Mouse (Mus musculus) bone marrow macrophage, adult 2 months (primary cell): ENCODE data around the gene Olfr979. TPM values are rescaled to one million over a fixed set of nuclear protein-coding genes. Genes with fewer than 3 reads are reported as not detected.
"Not testable (repeated sequence)": the region's sequence is repeated elsewhere in the genome, so short reads cannot be mapped to it uniquely, and the experiment has no call there.

Experiments used
- H3K27ac ChIP-seq: 2 replicates; pipeline ENCODE4 v1.5.1; 2012; ENCODE audit warnings: low read depth, low read length; ENCODE audit not compliant: insufficient read depth
- H3K4me1 ChIP-seq: 2 replicates; pipeline ENCODE4 v1.6.1; 2012; ENCODE audit warnings: low read length; ENCODE audit not compliant: control insufficient read depth, insufficient read depth
- H3K4me3 ChIP-seq: 2 replicates; pipeline ENCODE4 v1.5.1; 2012; ENCODE audit warnings: mild to moderate bottlenecking, low read length, moderate library complexity; ENCODE audit not compliant: insufficient read depth
- CTCF ChIP-seq: IDR thresholded peaks from 2 replicates; pipeline ENCODE4 v1.5.1; 2012; ENCODE audit warnings: low read depth, mild to moderate bottlenecking, low read length, moderate library complexity
- POLR2A ChIP-seq: IDR thresholded peaks from 2 replicates; pipeline ENCODE4 v1.6.1; 2012; ENCODE audit warnings: mild to moderate bottlenecking, low read depth, low read length, borderline replicate concordance
- polyA plus RNA-seq: library from polyadenylated mRNA; stranded (reverse); fragments of >200 nt; gene quantifications from 2 replicates; pipeline ENCODE4 v1.2.4, GENCODE M21; 2012; ENCODE audit not compliant: missing spikeins, insufficient read depth, insufficient read length

The Olfr979 gene
- not detected in 2 replicates for polyA plus RNA-seq

GRCm38 (mm10) chr9:40003365-40003764, at the start of gene Olfr979:
TSS of gene Olfr979 (minus strand) at chr9:40003465.
- no peak within 1 kb of the TSS for H3K27ac ChIP-seq
- no peak within 1 kb of the TSS for H3K4me3 ChIP-seq
- no peaks in the 10 kb centered on the region for H3K4me1 ChIP-seq
- TF ChIP-seq POLR2A (no peak), CTCF (no peak)

DNA sequence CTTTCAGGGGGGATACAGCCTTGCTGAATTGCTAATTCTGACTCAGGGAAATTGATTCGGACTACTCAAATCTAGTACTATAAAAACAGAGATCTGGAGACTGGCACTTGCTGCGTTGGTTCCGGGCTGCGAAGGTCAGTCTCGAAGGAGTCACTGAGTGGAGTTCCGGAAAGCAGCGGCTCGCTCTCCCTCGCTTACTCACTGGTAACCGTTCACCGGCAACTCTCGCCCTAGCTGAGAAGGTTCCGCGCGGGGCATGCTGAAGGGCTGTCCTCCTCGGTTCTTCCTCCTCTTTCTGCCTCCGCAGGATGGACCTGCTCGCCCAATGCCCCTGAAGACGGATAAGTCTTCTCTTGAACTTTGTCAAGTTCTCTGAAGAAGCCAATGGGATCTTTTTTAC, 46.9 kb upstream of the Olfr979 start:
- Histone ChIP-seq H3K27ac (no peak overlapping the region), H3K4me1 (no peaks in the 10 kb centered on the region), H3K4me3 (no peak overlapping the region)
- TF ChIP-seq CTCF (no peak), POLR2A (no peak)

DNA sequence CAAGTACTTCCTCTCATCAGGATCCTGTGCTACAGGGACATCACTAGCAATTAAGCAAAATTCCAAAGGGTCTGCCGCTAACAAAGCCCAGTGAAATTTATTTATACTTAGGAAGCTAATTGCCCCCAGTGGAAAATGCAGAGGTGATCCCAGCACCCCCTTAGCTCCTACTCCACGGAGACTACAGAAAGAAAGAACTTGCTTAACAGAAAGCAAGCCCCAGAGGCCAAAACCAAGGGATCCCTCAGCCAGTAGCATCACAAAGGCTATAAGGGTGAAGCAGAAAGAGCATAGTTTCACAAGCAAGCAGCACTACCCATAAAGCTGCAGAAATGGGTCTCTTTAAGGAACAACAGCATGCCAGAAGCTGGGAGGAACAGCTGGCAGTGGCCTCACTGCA, 17.9 kb upstream of the Olfr979 start, which contains the start of gene Olfr981:
TSS of gene Olfr981 (plus strand) at position 301 of the 400 bp plus-strand sequence.
- Histone ChIP-seq H3K4me3 (no peak within 1 kb of the TSS), H3K27ac (no peak within 1 kb of the TSS), H3K4me1 (no peaks in the 10 kb centered on the region)
- TF ChIP-seq POLR2A = no peak

- no peaks in the 10 kb centered on the region for H3K4me1 ChIP-seq
- no peak within 1 kb of the TSS for H3K27ac ChIP-seq
- H3K4me3 ChIP-seq = no peak within 1 kb of the TSS
- TF ChIP-seq POLR2A = no peak
Measured at GRCm38 (mm10) chr9:40009482-40009881, 6.2 kb upstream of the Olfr979 start, which contains the start of gene Olfr980. TSS of gene Olfr980 (minus strand) at chr9:40009582.

- Histone ChIP-seq H3K4me1 (no peaks in the 10 kb centered on the region), H3K4me3 (no peak within 1 kb of the TSS), H3K27ac (no peak within 1 kb of the TSS)
- TF ChIP-seq POLR2A = no peak
- no peak for TF ChIP-seq CTCF
Measured at GRCm38 (mm10) chr9:39991813-39992212, 11.5 kb downstream of the Olfr979 start, which contains the start of gene Olfr978. TSS of gene Olfr978 (plus strand) at chr9:39992113.

GRCm38 (mm10) chr9:39976581-39977145, 26.6 kb downstream of the Olfr979 start:
- H3K27ac ChIP-seq, H3K4me3 ChIP-seq, H3K4me1 ChIP-seq: not testable (repeated sequence)

GRCm38 (mm10) chr9:39961033-39961432, 42.2 kb downstream of the Olfr979 start, which contains the start of gene Olfr976:
TSS of gene Olfr976 (minus strand) at chr9:39961133.
- H3K4me3 ChIP-seq, H3K4me1 ChIP-seq, H3K27ac ChIP-seq: not testable (repeated sequence)

GRCm38 (mm10) chr9:39951946-39952345, 51.3 kb downstream of the Olfr979 start, which contains the start of gene Olfr975:
TSS of gene Olfr975 (minus strand) at chr9:39952046.
- Histone ChIP-seq H3K4me1 (no peaks in the 10 kb centered on the region), H3K27ac (no peak within 1 kb of the TSS), H3K4me3 (no peak within 1 kb of the TSS)
- TF ChIP-seq POLR2A (no peak), CTCF (no peak)

Other genes starting within 250 kb of the Olfr979 start
- gene Olfr968, start 220.2 kb downstream of the Olfr979 start, polyA plus RNA-seq = not detected in 2 replicates
- not detected in 2 replicates for gene Olfr969, start 212.5 kb downstream of the Olfr979 start, polyA plus RNA-seq
- gene Olfr970, start 194.6 kb downstream of the Olfr979 start, polyA plus RNA-seq = not detected in 2 replicates
- not detected in 2 replicates for gene Olfr971, start 166.6 kb downstream of the Olfr979 start, polyA plus RNA-seq
- gene Olfr972, start 137.0 kb downstream of the Olfr979 start, polyA plus RNA-seq = not detected in 2 replicates
- not detected in 2 replicates for gene Olfr229, start 96.1 kb downstream of the Olfr979 start, polyA plus RNA-seq
- gene Olfr974, start 66.0 kb downstream of the Olfr979 start, polyA plus RNA-seq = not detected in 2 replicates
- gene Olfr975, start 51.4 kb downstream of the Olfr979 start, polyA plus RNA-seq = not detected in 2 replicates
- not detected in 2 replicates for gene Olfr976, start 42.3 kb downstream of the Olfr979 start, polyA plus RNA-seq
- gene Olfr978, start 11.4 kb downstream of the Olfr979 start, polyA plus RNA-seq = not detected in 2 replicates
- not detected in 2 replicates for gene Olfr980, start 6.1 kb upstream of the Olfr979 start, polyA plus RNA-seq
- gene Olfr981, start 18.0 kb upstream of the Olfr979 start, polyA plus RNA-seq = 0.11 TPM in 1 of 2 replicates, not detected in the other
- not detected in 2 replicates for gene Olfr982, start 70.4 kb upstream of the Olfr979 start, polyA plus RNA-seq
- gene Olfr983, start 90.1 kb upstream of the Olfr979 start, polyA plus RNA-seq = 0.13 TPM in 1 of 2 replicates, not detected in the other
- gene Olfr984, start 110.7 kb upstream of the Olfr979 start, polyA plus RNA-seq = 0.16 TPM in 1 of 2 replicates, not detected in the other
- not detected in 2 replicates for gene Olfr985, start 126.7 kb upstream of the Olfr979 start, polyA plus RNA-seq
- not detected in 2 replicates for gene Tmem225, start 144.7 kb upstream of the Olfr979 start, polyA plus RNA-seq
- gene Olfr986, start 177.5 kb upstream of the Olfr979 start, polyA plus RNA-seq = not detected in 2 replicates
- gene Zfp202, start 188.9 kb upstream of the Olfr979 start, polyA plus RNA-seq = 2.1 and 3.1 TPM in 2 replicates